Mouse (Mus musculus) retina, postnatal 1 day (tissue): ENCODE data around the gene Usp44.
A peak's percentile ranks its signal among the peaks of the same experiment; 100 is the strongest.
"Not testable (repeated sequence)": the region's sequence is repeated elsewhere in the genome, so short reads cannot be mapped to it uniquely, and the experiment has no call there.

Source experiments
- DNase-seq: peaks from one replicate; pipeline ENCODE4 v3.0.0-alpha.2; 2012

Gene Usp44

GRCm38 (mm10) chr10:93830931-93831729, at the start of gene Usp44:
TSS of gene Usp44 (plus strand) at chr10:93831555.
- no peak for DNase-seq

GRCm38 (mm10) chr10:93783216-93784013, 47.9 kb upstream of the Usp44 start:
- DNase-seq = no peak

- DNase-seq = no peak
Measured at GRCm38 (mm10) chr10:93799711-93800362, 31.5 kb upstream of the Usp44 start.

- DNase-seq = no peak
Measured at GRCm38 (mm10) chr10:93800363-93800722, 31.0 kb upstream of the Usp44 start.

- DNase-seq = no peak
Measured at GRCm38 (mm10) chr10:93800895-93801294, 30.5 kb upstream of the Usp44 start.

GRCm38 (mm10) chr10:93803199-93803598, 28.2 kb upstream of the Usp44 start:
- no peak for DNase-seq

- not testable (repeated sequence) for DNase-seq
Measured at GRCm38 (mm10) chr10:93809438-93809837, 21.9 kb upstream of the Usp44 start.

GRCm38 (mm10) chr10:93810590-93811185, 20.7 kb upstream of the Usp44 start:
- DNase-seq = no peak

GRCm38 (mm10) chr10:93812098-93812497, 19.3 kb upstream of the Usp44 start:
- no peak for DNase-seq

GRCm38 (mm10) chr10:93812774-93813415, 18.5 kb upstream of the Usp44 start:
- DNase-seq = peak; percentile 82

GRCm38 (mm10) chr10:93813755-93814154, 17.6 kb upstream of the Usp44 start:
- DNase-seq = peak; percentile 81

GRCm38 (mm10) chr10:93818661-93819060, 12.7 kb upstream of the Usp44 start:
- DNase-seq = peak; percentile 88

GRCm38 (mm10) chr10:93829898-93830831, 1.2 kb upstream of the Usp44 start:
- DNase-seq = no peak

GRCm38 (mm10) chr10:93831730-93832574, 597 bp downstream of the Usp44 start:
- peak; percentile 45 for DNase-seq

GRCm38 (mm10) chr10:93832811-93833210, 1.5 kb downstream of the Usp44 start:
- DNase-seq = no peak

GRCm38 (mm10) chr10:93833370-93833698, 2.0 kb downstream of the Usp44 start:
- DNase-seq = no peak

GRCm38 (mm10) chr10:93833699-93834393, 2.5 kb downstream of the Usp44 start:
- peak; percentile 89 for DNase-seq

- DNase-seq = no peak
Measured at GRCm38 (mm10) chr10:93834394-93834745, 3.0 kb downstream of the Usp44 start.

- DNase-seq = not testable (repeated sequence)
Measured at GRCm38 (mm10) chr10:93835115-93835514, 3.8 kb downstream of the Usp44 start.

- DNase-seq = no peak
Measured at GRCm38 (mm10) chr10:93846706-93847105, 15.4 kb downstream of the Usp44 start.
